In genomic region chr5:149349685-149350084, GRCm38 (mm10) we compare ENCODE assay signal across 19 mouse cellular contexts.
"Had no signal": no experiment of that assay in that cellular context is flagged by ENCODE, and none has a peak within 500 bp of the region (broad histone marks: within the 10 kb centered on the region; RNA-seq: fewer than 3 reads in every experiment).

No protein-coding gene starts in this region.

- H3K27ac ChIP-seq: liver, embryonic 15.5 days; lung, embryonic 15.5 days; macrophage; neural tube, embryonic 13.5 days; stomach, embryonic 15.5 days; stomach, postnatal 0 days had no signal

- H3K27me3 ChIP-seq: liver, embryonic 15.5 days; neural tube, embryonic 13.5 days; stomach, embryonic 15.5 days had no signal

- H3K9me3 ChIP-seq: liver, embryonic 15.5 days; lung, embryonic 15.5 days; neural tube, embryonic 13.5 days; stomach, embryonic 15.5 days had no signal

- H3K36me3 ChIP-seq: liver, embryonic 15.5 days; lung, embryonic 15.5 days; neural tube, embryonic 13.5 days; stomach, embryonic 15.5 days had no signal

- ATAC-seq: liver, postnatal 0 days; lung, postnatal 0 days; midbrain, embryonic 16.5 days had no signal

- DNase-seq: liver, postnatal 0 days; lung, adult 2 months; lung, postnatal 14 days; lung, postnatal 36 days; midbrain, embryonic 14.5 days; right cerebral cortex, postnatal 14 days; thymus, adult 2 months; thymus, postnatal 14 days; thymus, postnatal 36 days had no signal

- H3K9ac ChIP-seq: liver, embryonic 15.5 days; liver, postnatal 0 days; lung, embryonic 15.5 days; neural tube, embryonic 13.5 days; stomach, embryonic 15.5 days had no signal

- H3K4me3 ChIP-seq: liver, embryonic 15.5 days; lung, embryonic 15.5 days; megakaryocyte, embryonic 14.5 days; neural tube, embryonic 13.5 days; stomach, embryonic 15.5 days had no signal

- H3K4me2 ChIP-seq: liver, embryonic 15.5 days; lung, embryonic 15.5 days; midbrain, embryonic 11.5 days; neural tube, embryonic 13.5 days; stomach, embryonic 15.5 days had no signal
